Mouse (Mus musculus) T-helper 1 cell (primary cell): ENCODE results near the gene Psmd12.

ENCODE experiments used
- in situ Hi-C: fragments of 300-600 bp; cut with MboI, MseI; formaldehyde crosslinking; loops from one replicate; pipeline ENCODE4 v1.15.1; 2025; ENCODE audit warnings: high pct_unique_total_duplicates

The Psmd12 gene

DNA sequence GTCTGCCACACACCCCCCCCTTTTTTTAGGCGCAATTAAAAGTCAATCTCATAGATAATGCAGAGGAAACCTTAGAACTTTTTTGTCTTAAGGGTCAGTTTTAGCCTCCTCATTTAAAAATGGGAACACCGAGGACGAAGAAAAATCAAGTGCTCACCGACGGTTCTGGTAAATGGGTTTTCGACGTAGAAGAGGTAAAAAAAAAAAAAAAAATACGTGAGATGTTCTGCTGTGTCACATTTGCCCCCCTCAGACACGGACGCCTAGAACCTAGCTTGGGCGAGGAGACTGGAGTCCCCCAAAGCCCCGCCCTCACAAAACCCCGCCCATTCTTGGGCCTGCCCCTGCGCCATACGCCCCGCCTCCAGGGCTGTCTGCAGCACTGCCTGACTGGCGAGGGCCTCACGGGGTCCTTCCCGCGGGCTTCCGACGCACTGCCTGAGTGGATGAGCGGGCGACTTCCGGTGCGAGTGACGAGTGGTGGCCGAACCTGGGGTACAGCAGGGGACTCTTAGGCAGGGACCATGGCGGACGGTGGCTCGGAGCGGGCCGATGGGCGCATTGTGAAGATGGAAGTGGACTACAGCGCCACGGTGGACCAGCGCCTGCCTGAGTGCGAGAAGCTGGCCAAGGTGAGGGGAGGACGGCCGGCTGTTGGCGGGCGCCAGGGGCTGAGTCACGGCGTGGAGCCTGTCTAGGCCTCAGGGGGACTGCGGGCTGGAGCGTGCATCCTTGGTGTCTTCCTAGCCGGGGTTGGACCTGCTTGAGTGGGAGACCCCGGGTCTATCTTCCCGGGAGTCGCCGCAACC is at the start of gene Psmd12:
Psmd12 (plus strand) TSS at position 432 of the 809 bp plus-strand sequence.
- in situ Hi-C loops, result loop anchor here (10.0 kb wide), 1 partner anchor 294 kb away; the partner anchor contains the start of gene Nol11

DNA sequence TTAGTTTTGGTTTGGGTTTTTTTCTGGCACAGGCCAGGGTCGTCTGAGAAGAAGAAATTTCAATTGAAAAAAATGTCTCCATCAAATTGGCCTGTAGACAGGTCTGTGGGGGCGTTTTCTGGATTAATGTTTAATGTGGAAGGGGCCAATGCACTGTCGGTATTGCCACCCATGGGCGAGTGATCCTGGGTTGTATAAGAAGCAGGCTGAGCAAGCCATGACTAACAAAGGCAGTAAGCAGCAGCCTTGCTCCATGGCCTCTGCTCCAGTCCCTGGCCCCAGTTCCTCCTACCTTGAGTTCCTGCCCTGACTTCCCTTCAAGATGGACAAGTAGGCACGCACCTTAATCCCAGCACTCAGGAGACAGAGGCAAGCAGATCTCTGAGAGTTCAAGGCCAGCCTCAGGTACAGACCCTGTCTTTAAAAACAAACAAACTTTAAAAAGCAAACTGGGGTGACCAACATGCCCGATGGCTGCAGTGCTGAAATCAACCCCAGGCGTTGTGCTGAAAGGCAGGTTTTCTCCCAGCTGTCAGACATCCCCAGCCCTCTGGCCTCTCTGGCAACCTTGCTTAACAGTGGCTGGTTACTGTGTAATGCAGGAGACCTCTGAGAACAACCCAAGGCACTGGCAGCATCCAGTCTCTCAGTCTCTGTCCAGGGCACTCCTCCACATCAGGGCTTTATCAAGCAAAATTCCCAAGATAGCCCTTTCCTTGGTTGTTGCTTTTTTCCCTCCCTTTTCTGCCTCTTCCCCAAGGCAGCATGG is 47.9 kb upstream of the Psmd12 start:
- in situ Hi-C loops, result no loop called here

GRCm38 (mm10) chr11:107435776-107436449 is 43.4 kb upstream of the Psmd12 start:
- in situ Hi-C loops, result no loop called here

DNA sequence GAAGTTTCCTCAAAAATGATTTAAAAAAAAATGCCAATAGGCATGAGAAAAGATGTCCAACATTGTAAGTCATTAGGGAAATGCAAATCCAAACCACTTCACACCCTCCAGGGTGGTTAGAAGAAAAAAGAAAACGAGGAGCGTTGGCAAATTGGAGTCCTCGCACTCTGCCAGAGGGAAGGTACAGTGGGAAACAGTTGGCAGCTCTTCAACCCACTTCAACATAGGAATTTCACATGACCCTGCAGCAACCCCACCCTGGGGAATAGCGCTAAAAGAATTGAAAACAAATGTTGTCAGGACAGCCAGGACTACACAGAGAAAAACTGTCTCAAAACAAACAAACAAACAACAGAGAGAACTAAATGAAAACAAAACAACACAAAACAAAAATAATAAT is 41.6 kb upstream of the Psmd12 start:
- in situ Hi-C loops, result no loop called here

DNA sequence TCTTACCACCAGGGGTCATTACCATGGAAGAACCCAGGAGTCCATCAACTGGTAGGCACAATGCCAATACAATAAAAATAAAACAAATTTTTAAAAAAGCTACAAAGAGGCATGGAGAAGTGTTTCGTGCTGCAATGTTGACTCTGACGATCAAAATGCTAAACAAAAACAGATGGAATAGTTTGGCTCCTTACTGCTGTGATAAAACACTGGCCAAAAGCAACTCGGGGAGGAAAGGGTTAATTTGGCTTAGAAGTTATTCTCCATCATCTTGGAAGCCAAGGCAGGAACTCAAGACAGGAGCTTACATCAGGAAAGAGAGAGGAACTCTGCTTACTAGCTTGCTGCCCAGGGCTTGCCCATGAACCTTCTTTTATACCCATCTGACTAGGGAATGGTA is 41.1 kb upstream of the Psmd12 start:
- in situ Hi-C loops, result no loop called here

DNA sequence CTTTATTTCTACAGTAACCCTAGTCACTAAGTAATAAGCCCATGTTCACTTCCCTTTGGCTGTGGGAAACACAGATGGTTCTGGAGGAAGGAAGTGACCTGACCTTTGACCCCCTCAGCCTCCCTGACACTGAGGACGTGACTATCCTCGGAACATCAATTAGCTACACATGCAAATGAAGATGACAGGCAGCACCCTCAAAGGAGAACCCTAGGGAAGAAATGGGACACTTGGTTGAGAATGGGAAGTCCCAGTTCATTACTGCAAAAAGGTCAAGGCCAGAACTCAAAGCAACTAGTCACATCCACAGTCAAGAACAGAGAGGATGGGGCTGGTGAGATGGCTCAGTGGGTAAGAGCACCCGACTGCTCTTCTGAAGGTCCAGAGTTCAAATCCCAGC is 38.2 kb upstream of the Psmd12 start:
- in situ Hi-C loops, result no loop called here

DNA sequence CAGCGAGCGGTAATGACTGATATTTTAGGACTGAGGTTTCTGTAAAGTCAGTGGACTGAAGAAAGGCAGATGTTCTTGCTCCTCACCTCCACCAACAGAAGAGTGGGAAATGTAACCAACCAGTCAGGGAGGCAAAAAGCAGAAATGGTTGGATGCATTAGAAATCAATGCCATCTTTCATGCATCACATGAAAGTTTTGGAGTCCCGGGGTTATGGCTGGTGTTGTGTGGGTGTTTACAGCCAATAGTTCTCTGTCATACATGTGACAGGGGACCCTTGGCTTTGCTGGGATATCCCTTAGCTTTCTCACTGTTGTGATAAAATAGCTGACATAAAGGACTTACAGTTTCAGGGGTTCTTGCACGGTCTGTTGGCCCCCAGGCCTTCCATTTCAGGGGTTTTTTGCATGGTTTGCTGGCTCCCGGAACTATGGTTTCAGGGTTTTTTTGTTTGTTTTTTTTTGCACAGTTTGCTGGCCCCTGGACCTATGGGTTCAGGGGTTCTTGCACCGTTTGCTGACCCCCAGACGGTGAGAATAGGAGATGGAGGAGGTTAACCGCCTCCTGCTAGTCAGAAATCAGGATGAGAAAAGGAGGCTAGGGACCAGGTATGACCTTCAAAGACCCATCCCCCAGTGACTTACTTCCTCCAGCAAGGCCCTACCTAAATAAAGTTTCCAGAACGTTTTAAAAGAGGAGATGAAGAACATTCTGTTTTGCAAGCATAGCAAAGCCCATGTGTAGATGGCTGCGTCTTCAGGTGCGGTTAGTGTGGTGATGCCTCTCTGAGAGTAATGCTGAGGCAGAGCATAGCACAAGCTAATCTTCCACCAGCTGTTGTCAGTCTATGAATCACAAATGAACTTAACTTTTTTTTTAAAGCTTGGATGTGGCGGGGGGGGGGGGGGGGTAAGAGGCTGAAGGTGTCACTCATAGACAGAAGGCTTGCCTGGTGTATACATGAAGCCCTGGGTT is 35.9 kb upstream of the Psmd12 start:
- in situ Hi-C loops, result no loop called here

- in situ Hi-C loops, result no loop called here
These were observed 33.6 kb upstream of the Psmd12 start for GRCm38 (mm10) chr11:107445683-107446082.

- in situ Hi-C loops, result no loop called here
These were observed 32.6 kb upstream of the Psmd12 start for GRCm38 (mm10) chr11:107446650-107447049.

- in situ Hi-C loops, result no loop called here
These were observed 31.9 kb upstream of the Psmd12 start for GRCm38 (mm10) chr11:107447349-107447748.

DNA sequence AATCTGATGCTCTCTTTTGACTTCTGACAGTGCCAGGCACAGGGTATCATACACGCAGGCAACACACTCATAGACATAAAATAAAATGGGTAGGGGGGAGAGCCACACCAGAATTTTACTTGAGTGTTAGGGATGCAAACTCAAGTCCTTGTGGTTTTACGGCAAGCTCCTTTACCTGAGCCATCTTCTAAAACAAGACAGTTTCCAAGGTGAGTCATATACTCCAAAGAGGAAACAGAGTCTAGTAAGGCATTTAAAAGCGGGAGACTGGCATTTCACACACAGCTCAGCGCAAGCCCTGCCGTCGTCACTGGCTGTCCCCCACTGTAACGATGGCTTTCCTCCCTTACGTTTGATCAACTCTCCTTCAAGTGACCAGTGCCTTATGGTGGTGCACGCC is 31.4 kb upstream of the Psmd12 start:
- in situ Hi-C loops, result no loop called here

DNA sequence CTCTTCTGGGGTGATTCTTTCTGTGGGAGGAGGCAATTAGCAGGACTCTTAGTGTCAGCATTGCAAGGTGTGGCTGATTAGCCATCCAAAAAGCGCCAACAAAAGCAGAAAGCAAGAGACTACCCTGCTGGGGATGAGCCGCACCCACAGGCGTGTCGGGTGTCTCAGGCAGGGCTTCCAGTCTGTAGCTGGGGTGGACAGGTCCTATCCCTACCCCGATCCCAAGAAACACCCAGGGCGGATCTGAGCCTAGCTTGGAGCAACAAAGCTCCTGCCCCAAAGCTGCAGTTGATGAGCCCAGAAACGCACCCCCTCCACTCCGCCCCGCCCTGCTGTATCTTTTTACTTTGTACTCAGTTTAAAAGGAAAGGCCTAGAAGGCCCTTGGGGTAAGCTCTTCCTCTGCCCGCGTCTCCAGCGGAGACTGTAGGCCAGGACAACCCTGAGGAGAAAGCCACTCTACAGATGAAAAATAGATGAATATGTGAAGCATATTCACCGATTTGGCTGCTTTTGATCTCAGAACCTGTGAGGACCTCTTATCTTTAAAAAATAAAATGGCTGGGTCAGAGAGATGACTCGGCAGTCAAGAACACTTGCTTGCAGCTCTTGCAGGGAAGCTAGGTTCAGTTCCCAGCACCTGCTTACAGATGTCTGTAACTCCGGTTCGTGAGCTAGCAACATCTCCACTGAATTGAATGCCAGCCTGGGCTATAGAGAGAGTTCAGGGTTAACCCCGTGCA is 29.9 kb upstream of the Psmd12 start:
- in situ Hi-C loops, result no loop called here

GRCm38 (mm10) chr11:107450097-107450496 is 29.2 kb upstream of the Psmd12 start:
- in situ Hi-C loops, result loop anchor here (25.0 kb wide), 1 partner anchor 1962 kb away; the partner anchor contains the start of gene 9930022D16Rik

GRCm38 (mm10) chr11:107451106-107451505 is 28.2 kb upstream of the Psmd12 start:
- in situ Hi-C loops, result loop anchor here (25.0 kb wide), 1 partner anchor 1961 kb away; the partner anchor contains the start of gene 9930022D16Rik

DNA sequence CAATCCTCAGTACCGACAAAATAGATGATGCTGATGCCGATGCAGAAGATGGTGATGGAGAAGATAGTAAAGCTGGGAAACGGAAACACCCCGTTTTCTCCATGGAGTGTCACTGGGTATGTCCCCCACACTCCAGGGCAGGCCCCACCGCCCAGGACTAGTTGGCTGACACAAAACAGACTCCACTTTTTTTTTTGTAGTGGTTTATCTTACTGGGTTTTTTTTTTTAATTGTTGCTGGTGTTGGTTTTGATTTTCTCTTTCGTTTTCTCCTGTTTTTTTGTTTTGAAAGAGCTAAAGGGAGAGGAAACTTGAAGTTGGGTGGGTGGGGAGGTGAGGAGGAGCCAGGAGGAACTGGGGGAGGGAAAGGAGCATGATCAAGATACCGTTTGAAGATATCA is 27.2 kb upstream of the Psmd12 start:
- in situ Hi-C loops, result loop anchor here (25.0 kb wide), 1 partner anchor 1960 kb away; the partner anchor contains the start of gene 9930022D16Rik

DNA sequence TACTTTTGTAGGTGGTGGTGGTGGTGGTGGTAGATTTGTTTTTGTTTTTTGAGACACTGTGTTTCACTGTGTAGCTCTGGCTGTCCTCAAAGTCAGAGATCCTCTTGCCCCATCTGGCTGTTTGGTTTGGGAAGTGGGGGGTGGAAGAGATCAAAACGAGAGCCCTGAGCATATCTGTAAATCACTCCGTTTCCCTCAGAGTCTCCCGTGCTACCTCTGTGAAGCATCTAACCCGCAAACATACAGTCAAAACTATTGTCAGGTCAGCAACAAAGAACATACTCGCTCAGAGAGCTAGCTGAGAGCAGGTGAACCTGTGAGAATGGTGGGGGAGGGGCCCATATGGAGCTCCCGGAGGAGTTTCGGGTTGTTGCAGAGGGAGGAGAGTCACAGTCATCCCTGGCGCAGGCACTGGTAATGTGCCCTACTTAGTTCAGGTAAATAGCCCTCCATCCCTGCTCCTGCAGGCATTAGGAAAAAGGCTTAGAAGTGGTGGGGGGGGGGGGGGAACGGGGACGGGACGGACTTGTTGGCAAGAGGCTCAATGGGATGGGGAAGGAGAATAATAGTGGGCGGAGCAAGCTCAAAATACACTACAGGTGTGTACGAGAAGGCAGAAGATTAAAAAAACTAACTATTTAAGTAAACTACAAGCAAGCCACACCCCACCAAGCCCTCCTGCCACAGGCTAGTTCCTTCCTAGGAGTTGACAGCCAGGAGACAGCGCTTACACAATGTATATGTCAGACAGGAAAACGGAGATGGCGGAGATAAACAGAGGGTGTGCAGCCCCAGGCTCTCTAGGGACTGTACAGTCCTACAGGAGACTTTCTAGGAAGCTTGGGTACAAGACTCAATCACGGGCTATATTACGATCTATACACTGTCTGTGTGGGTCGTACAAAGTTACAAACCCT is 24.5 kb upstream of the Psmd12 start:
- in situ Hi-C loops, result loop anchor here (25.0 kb wide), 1 partner anchor 1957 kb away; the partner anchor contains the start of gene 9930022D16Rik

DNA sequence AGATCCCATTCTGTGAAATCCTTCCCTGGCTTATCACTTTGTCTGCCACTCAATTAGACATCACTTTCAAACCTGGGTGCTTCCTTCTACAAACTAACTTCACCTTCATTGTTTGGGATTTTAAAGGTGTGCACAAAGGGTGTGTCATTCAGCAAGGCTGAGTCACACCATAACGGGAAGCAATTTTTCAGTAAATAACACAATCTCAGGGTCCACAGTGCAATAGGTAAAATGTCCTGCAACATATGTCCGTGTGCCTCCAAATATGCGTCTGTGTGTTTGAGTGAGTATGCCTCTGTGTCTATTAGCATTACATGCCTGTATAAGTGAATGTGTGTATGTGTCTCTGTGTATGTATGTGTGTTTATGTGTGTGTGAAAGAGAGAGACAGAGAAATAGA is 22.0 kb upstream of the Psmd12 start:
- in situ Hi-C loops, result loop anchor here (25.0 kb wide), 1 partner anchor 1955 kb away; the partner anchor contains the start of gene 9930022D16Rik

GRCm38 (mm10) chr11:107458286-107458685 is 21.0 kb upstream of the Psmd12 start:
- in situ Hi-C loops, result loop anchor here (25.0 kb wide), 1 partner anchor 1954 kb away; the partner anchor contains the start of gene 9930022D16Rik

DNA sequence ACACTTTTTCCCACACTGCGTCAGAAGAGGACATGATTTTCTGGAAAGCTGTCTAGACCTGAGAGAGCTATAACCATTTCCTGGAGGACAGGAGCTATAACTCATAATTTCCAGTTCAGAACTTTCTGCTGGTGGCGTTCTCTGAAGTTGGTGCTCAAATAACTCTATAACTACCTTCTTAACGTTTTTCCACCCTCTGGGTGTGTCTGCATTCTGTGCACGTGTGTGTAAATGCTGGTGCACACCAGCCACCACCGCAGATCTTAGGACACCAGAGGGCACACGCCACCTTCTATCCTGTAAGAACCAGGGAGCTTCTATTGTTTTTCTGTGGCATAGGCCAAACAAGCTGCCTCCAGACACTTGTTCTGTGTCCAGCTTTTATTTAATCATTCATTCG is 20.3 kb upstream of the Psmd12 start:
- in situ Hi-C loops, result loop anchor here (25.0 kb wide), 1 partner anchor 1953 kb away; the partner anchor contains the start of gene 9930022D16Rik
